Mouse (Mus musculus) CD4-positive helper T cell, adult 2 months (primary cell): ENCODE data around the gene Il4.
A peak's percentile ranks its signal among the peaks of the same experiment; 100 is the strongest.
"Not testable (repeated sequence)": the region's sequence is repeated elsewhere in the genome, so short reads cannot be mapped to it uniquely, and the experiment has no call there.

Experiments used
- DNase-seq: peaks from one replicate; pipeline ENCODE4 v3.0.0-alpha.2; 2012; ENCODE audit warnings: low read depth, missing footprints, low spot score

Il4 gene

DNA sequence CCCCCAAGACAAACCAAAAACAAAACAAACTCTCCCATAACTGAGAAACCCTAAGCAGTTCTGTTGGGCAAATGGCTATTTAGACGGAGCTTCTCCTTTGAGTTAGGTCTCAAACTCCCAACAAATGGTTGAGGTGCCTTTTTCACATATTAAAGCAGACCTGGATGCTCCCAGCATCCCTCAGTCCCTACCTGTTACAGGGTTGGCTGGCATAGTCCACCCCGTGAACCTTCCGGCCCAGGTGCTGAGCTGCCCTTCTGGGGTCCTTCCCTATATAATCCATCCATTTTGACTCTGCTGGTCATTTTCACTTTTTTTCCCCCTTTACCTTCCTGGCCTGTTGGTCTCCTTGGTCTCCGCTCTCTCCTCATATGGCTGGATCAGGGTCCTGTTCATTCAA is 51.8 kb downstream of the Il4 start:
- DNase-seq: peak; percentile 7

- DNase-seq: no peak
These were observed 56.5 kb downstream of the Il4 start for GRCm38 (mm10) chr11:53561986-53562385.

DNA sequence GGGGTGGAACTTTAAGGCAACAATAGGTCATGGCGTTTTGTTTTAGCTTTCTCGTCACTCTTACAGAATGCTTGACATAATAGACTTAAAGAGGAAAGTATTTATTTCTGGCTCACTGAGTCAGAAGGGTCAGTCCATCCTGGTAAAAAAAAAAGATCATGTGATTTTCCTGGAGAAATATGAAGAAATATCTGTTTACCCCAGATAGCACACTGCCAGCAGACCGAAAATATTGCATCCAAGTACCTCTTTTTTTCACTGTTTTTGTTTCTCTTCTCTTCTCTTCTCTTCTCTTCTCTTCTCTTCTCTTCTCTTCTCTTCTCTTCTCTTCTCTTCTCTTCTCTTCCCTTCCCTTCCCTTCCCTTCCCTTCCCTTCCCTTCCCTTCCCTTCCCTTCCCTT is 58.5 kb downstream of the Il4 start:
- DNase-seq: not testable (repeated sequence)

- not testable (repeated sequence) for DNase-seq
These were observed 60.5 kb downstream of the Il4 start for GRCm38 (mm10) chr11:53557992-53558391.

- not testable (repeated sequence) for DNase-seq
These were observed 61.9 kb downstream of the Il4 start for GRCm38 (mm10) chr11:53556529-53556928.
